Mouse (Mus musculus) liver, embryonic 14.5 days (tissue): Measurements from ENCODE around the gene Adamts20. TPM values are rescaled to one million over a fixed set of nuclear protein-coding genes. Genes with fewer than 3 reads are reported as not detected.

Source experiments
- ATAC-seq: fragments of 200-750 bp; cut with Nextera tagmentation; 2 replicates; pipeline ENCODE4 v1.8.0; 2017; ENCODE audit warnings: moderate number of reproducible peaks, mild to moderate bottlenecking, moderate library complexity; ENCODE audit not compliant: insufficient read depth
- DNase-seq, 3 experiments: peaks; one replicate each; pipeline ENCODE4 v3.0.0-alpha.2; 2012 to 2013; ENCODE audit warnings: low read depth in 3 of 3, low spot score in 3 of 3
- H3K27ac ChIP-seq: fragments of 300-500 bp; sonication (generic); 2 replicates; pipeline ENCODE4 v1.5.1; 2014; ENCODE audit warnings: moderate library complexity, mild to moderate bottlenecking, control low read depth, inconsistent platforms
- H3K27me3 ChIP-seq: fragments of 300-500 bp; sonication (generic); 2 replicates; pipeline ENCODE4 v1.6.1; 2014; ENCODE audit warnings: mild to moderate bottlenecking, low read length, moderate library complexity; ENCODE audit not compliant: control insufficient read depth, insufficient read depth
- H3K36me3 ChIP-seq: fragments of 300-500 bp; sonication (generic); replicated peaks from 2 replicates; pipeline ENCODE4 v1.6.1; 2014; ENCODE audit warnings: low read depth; ENCODE audit not compliant: control insufficient read depth, insufficient read depth
- H3K4me1 ChIP-seq, 2 experiments: fragments of 200-500 bp in 1 of 2; fragments of 300-500 bp in 1 of 2; sonication (generic) in 1 of 2; replicated peaks; 2 replicates each; pipeline ENCODE4 v1.6.1; 2012 to 2014; ENCODE audit warnings: antibody characterized with exemption in 1 of 2, inconsistent platforms in 1 of 2, low read length in 1 of 2; ENCODE audit not compliant: control insufficient read depth in 2 of 2, insufficient read depth in 2 of 2
- H3K4me2 ChIP-seq: fragments of 300-500 bp; sonication (generic); 2 replicates; pipeline ENCODE4 v1.6.1; 2014; ENCODE audit warnings: low read depth, mild to moderate bottlenecking, control low read depth, moderate library complexity
- H3K4me3 ChIP-seq, 2 experiments: fragments of 200-500 bp in 1 of 2; fragments of 300-500 bp in 1 of 2; sonication (generic) in 1 of 2; 2 replicates each; pipeline ENCODE4 v1.5.1; 2012 to 2014; ENCODE audit warnings: low read depth in 2 of 2, low read length in 2 of 2, mild to moderate bottlenecking in 2 of 2, control low read depth in 1 of 2, inconsistent platforms in 1 of 2, moderate library complexity in 1 of 2; ENCODE audit not compliant: insufficient read depth in 1 of 2
- H3K9ac ChIP-seq: fragments of 300-500 bp; sonication (generic); replicated peaks from 2 replicates; pipeline ENCODE4 v1.6.1; 2014; ENCODE audit warnings: mild to moderate bottlenecking, control low read depth, moderate library complexity
- H3K9me3 ChIP-seq: fragments of 300-500 bp; sonication (generic); 2 replicates; pipeline ENCODE4 v1.6.1; 2016; ENCODE audit warnings: low read length, mixed read lengths; ENCODE audit not compliant: control insufficient read depth
- CTCF ChIP-seq: IDR thresholded peaks from 2 replicates; pipeline ENCODE4 v1.5.1; 2016; ENCODE audit warnings: antibody characterized with exemption, low read depth, control low read depth
- EP300 ChIP-seq: IDR thresholded peaks from 2 replicates; pipeline ENCODE4 v1.6.1; 2016; ENCODE audit warnings: antibody characterized with exemption, low read depth
- WGBS: fragments of 180-500 bp; shearing (Covaris S2); extraction: QIAGEN DNeasy Blood & Tissue Kit; methylation state at CpG from one replicate; pipeline ENCODE4 v1.1.7; 2014; ENCODE audit not compliant: insufficient replicate concordance; 5-methylcytosine and 5-hydroxymethylcytosine counted together
- polyA plus RNA-seq, 2 experiments: library from polyadenylated mRNA; depleted of rRNA in 1 of 2; stranded (reverse) in 1 of 2; unstranded in 1 of 2; fragments of >200 nt; fragmentation: Nextera tagmentation in 1 of 2; extraction: Ambion mirVana in 1 of 2; gene quantifications; 2 replicates each; pipeline versions ENCODE4 v1.2.1 to v1.2.3; 2012 to 2014

Adamts20 gene
- polyA plus RNA-seq, 2 experiments: 0.09 to 0.10 TPM

DNA sequence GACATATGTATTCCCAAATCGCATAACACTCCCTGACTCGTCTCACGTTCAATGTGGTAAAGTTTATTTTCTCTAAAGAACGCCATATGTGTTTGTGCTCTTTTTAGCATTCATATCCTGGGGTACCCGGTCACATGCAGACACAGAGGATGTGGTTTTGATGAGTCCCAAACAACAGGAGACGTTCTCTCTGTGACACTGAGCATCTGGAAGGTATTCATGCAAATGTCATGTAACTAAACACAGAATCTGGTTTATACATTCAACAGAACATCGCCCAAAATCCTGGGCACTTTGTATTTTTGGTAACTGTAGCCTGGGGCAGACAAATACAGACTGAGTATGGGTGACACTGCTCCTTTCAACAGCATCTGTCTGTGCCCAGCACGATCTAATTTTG is 188.8 kb downstream of the Adamts20 start:
- Histone ChIP-seq H3K36me3 (no peaks in the 10 kb centered on the region), H3K9me3 (no peaks in the 10 kb centered on the region), H3K27me3 (no peaks in the 10 kb centered on the region), H3K4me2 (no peak overlapping the region), H3K9ac (no peak overlapping the region), H3K4me1 (no peaks in the 10 kb centered on the region), H3K4me3 (no peak overlapping the region), H3K27ac (no peak overlapping the region)
- 56% methylated on average over 8 of the region's 8 CpGs for WGBS
- TF ChIP-seq CTCF: no peak
- ATAC-seq (no peak), DNase-seq (no peak)

GRCm38 (mm10) chr15:94265630-94266029 is 199.6 kb downstream of the Adamts20 start:
- Histone ChIP-seq H3K9ac (no peak overlapping the region), H3K4me2 (no peak overlapping the region), H3K27me3 (no peaks in the 10 kb centered on the region), H3K27ac (no peak overlapping the region), H3K4me3 (no peak overlapping the region), H3K9me3 (no peaks in the 10 kb centered on the region), H3K4me1 (no peaks in the 10 kb centered on the region), H3K36me3 (no peaks in the 10 kb centered on the region)
- ATAC-seq (no peak), DNase-seq (peak; percentile 9 to 24 (median 19))
- 20% methylated on average over 10 of the region's 10 CpGs for WGBS
- TF ChIP-seq CTCF: peak; percentile 89
- TF ChIP-seq EP300: no peak

GRCm38 (mm10) chr15:94264497-94264879 is 200.7 kb downstream of the Adamts20 start:
- Histone ChIP-seq H3K36me3 (no peaks in the 10 kb centered on the region), H3K4me2 (no peak overlapping the region), H3K9me3 (no peaks in the 10 kb centered on the region), H3K9ac (no peak overlapping the region), H3K4me3 (no peak overlapping the region), H3K27me3 (no peaks in the 10 kb centered on the region), H3K27ac (no peak overlapping the region), H3K4me1 (no peaks in the 10 kb centered on the region)
- ATAC-seq (no peak), DNase-seq (no peak)
- TF ChIP-seq CTCF (no peak), EP300 (no peak)
- WGBS: 47% methylated on average over 6 of the region's 6 CpGs

DNA sequence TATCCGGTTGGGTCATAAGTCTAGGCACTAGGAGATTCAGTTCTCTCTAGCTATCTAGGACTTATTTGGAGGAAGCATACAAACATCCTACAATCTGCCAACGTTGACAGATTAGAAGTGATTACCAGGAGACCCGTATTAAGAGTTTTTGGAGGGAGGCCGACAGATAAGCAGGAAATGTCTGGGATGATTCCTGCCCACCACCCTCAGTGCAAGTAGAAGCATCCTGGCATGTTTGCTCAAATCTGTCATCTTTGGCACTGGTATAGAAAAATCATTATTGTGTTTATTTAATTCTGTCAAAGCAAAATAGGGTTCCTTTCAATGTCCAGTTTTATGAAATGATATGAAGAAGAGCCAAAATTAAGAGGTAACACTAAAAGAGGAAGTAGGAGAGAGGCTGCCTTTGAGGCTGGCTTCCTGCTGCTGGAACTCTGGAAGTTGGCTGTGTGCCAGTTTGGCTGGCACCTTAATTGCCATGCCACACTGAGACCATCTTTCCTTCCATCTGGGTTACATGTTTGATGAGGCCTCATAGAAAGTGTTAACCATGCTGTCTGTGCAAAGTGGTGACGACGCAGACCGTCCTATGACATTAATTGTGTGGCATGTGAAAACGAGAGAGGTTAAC is 201.2 kb downstream of the Adamts20 start:
- Histone ChIP-seq H3K36me3 (no peaks in the 10 kb centered on the region), H3K27me3 (no peaks in the 10 kb centered on the region), H3K4me1 (no peaks in the 10 kb centered on the region), H3K9me3 (no peaks in the 10 kb centered on the region), H3K4me3 (no peak overlapping the region), H3K27ac (no peak overlapping the region), H3K9ac (no peak overlapping the region), H3K4me2 (no peak overlapping the region)
- no peak for ATAC-seq
- whole genome bisulfite sequencing: 42% methylated on average over 8 of the region's 8 CpGs
- TF ChIP-seq EP300 (no peak), CTCF (no peak)
- no peak for DNase-seq

- WGBS: 46% methylated on average over 10 of the region's 10 CpGs
- no peak overlapping the region for H3K9ac ChIP-seq
- ATAC-seq (no peak), DNase-seq (no peak)
- H3K4me3 ChIP-seq: no peak overlapping the region
- H3K27ac ChIP-seq: no peak overlapping the region
- TF ChIP-seq CTCF (no peak), EP300 (no peak)
- no peaks in the 10 kb centered on the region for H3K4me1 ChIP-seq
- no peaks in the 10 kb centered on the region for H3K9me3 ChIP-seq
- no peak overlapping the region for H3K4me2 ChIP-seq
- H3K27me3 ChIP-seq: no peaks in the 10 kb centered on the region
- H3K36me3 ChIP-seq: no peaks in the 10 kb centered on the region
Observed at GRCm38 (mm10) chr15:94263241-94263640, 202.0 kb downstream of the Adamts20 start.
